Mouse (Mus musculus) inflammation-experienced regulatory T-cells, adult 6 months (primary cell): Measurements from ENCODE around the gene Supt6. TPM values are rescaled to one million over a fixed set of nuclear protein-coding genes. Genes with fewer than 3 reads are reported as not detected.
A peak's percentile ranks its signal among the peaks of the same experiment; 100 is the strongest.
"Not testable (repeated sequence)": the region's sequence is repeated elsewhere in the genome, so short reads cannot be mapped to it uniquely, and the experiment has no call there.

ENCODE experiments used
- ATAC-seq: one replicate; pipeline ENCODE4 v1.8.0; 2017
- polyA plus RNA-seq, 3 experiments: library from polyadenylated mRNA; unstranded; fragments of 100-300 nt; shearing (Covaris generic); gene quantifications; one replicate each; pipeline ENCODE4 v1.2.1; 2017

The Supt6 gene
- 10 to 100 TPM; 16.6 to 18.7 (median 16.9) TPM for polyA plus RNA-seq

DNA sequence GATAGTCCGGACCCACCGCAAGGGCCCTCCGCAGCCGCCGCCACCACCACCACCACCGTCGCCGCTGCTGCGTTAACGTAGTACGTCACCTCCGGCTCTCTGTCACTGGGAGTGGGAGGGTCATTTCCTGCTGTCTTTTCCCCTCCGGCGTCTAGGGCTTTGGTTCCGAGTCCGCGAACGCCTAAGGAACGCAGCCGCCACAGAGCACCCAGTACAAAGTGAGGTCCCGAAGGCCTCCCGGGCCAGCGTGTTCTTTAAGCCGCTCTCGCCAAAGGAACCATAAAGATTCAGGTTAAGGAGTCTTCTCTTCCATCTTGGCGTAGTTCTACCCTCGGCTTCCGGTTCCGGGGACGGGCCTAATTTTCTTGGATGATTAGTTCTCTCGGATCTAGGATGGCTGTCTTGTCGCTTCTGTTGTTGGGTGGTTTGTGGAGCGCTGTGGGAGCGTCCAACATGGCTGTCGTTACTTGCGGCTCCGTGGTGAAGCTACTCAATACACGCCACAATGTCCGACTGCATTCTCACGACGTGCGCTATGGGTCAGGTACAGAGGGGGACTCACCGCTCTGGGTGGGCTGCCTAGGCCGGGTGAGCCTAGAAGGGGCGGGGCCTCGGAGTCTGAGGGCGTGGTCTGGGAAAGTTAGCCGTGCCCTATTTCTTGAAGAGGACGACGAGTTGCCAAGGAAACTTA is at the start of gene Supt6, which contains the start of gene Sdf2:
Gene Supt6, minus strand, starts transcription at position 361 of the 691 bp plus-strand sequence.
Gene Sdf2, plus strand, starts transcription at position 120 of the 691 bp plus-strand sequence.
- peak; percentile 81 for ATAC-seq

DNA sequence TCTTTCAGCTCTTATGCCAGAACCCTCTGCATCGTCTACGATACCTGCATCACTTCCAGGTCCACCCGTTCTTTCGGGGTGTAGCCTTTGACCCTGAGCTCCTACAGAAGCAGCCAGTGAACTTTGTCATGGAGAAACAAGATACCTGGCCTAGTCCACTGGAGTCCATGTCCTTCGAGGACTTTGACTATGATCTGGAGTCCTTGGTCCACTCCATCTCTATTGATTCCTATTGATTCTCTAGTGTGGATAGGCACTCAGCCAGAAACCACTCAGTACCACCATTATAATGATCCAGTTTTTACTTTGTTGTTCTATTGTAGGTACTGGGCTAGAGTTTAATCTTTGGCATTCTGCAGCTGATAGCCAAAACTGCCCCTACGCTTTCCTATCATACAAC is 48.8 kb upstream of the Supt6 start:
- ATAC-seq, result no peak

DNA sequence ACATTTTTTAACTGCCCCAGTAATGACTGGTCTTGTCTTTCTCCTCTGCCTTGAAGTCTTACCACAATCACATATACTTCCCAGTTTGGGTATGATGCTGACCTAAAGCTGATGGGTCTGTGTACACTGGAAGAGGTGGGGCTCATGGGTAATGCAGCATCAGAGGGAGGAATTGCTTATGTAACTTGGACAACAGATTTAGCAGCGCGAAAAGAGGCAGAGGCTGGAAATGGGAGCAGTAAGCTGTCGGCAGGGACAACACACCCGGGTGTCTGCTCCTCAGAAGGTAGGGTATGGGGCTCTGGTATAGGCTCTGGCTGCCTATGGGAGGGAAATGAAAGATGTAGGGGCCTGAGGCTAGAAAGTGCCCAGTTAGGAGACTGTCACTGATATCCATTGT is 44.9 kb upstream of the Supt6 start, which contains the start of gene BC030499:
Gene BC030499, plus strand, starts transcription at position 188 of the 400 bp plus-strand sequence.
- no peak for ATAC-seq

DNA sequence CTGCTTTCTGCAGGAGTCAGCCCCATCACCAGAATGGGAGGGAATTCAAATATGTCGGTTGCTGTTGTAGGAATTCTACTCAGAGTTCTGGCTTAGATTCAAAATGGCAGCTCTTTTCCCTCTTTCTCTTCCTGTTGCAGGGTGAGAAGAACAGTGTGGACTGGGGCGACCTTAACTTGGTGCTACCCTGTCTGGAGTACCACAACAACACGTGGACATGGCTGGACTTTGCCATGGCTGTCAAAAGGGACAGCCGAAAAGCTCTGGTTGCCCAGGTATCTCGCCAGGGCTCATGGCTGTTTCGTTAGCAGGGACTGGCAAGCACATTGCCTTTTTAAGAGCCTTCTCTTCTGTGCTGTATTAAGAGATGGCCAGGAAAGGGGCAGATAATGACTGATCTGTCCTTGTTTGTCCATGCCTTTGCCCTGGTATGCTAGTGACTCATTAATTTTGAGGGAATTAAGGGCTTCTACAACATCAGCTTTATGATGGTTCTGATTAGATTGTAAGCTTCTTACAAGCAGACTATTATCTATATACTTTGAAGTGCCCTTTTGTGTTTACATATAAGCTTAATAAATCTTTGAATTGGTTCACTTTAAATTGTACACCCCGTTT is 43.5 kb upstream of the Supt6 start:
- no peak for ATAC-seq

DNA sequence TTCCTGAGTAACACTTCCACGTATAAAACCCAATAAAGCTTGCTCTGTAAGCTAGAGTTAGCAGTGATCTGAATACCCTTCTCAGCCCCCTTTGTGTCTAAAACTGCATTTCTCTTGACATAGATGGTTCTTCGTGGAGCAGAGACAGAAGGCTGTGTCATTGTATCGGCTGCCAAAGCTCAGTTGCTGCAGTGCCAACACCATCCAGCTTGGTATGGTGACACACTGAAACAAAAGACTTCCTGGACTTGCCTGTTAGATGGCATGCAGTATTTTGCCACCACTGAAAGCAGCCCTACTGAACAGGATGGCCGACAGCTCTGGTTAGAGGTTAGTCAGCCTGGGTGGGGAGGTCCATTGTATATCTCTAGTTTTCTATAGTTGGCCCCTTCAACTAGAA is 33.8 kb upstream of the Supt6 start:
- no peak for ATAC-seq

DNA sequence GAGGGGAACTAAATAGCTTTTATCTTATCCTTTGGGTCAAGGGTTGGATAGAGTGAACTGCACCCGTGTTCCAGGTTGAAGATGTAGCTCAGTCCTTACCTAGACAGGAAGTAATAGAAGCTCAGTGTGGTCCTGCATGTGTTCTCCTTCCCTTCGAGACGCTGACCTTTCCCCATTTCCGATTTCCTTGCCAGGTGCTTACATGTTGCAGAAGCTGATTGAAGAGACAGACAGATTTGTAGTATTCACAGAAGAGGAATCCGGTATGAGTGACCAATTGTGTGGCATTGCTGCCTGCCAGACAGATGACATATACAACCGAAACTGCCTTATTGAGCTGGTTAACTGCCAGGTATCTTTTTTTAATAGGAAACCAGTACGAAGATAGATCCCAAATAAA is 33.1 kb upstream of the Supt6 start:
- ATAC-seq, result no peak

DNA sequence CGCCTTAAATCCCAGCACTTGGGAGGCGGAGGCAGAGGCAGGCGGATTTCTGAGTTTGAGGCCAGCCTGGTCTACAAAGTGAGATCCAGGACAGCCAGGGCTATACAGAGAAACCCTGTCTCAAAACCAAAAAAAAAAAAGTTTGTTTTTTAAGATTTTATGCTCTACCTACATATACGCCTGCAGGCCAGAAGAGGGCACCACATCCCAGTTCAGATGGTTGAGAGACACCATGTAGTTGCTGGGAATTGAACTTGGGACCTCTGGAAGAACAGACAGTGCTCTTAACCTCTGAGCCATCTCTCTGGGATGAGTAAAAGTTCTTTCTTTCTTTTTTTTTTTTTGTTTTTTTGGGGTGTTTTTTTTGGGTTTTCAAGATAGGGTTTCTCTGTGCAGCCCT is 30.4 kb upstream of the Supt6 start:
- not testable (repeated sequence) for ATAC-seq

DNA sequence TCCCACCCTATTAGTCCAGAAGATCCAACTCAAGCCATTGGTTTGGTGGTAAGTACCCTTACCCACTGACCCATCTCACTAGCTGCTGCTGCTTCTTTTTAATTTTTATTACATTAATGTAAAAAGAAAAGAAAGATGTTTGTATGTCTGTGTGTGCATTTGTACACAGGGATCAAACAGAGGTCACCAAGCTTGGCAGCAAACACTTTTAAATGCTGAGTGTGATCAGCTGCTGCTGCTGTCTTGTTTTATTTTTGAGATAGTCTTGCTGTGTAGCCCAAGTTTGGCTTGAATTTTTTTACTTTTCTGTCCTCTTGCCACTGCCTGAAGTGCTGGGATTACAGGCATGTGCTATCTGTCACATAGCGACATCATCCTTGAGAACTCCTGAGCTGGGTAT is 29.8 kb upstream of the Supt6 start:
- ATAC-seq, result no peak

DNA sequence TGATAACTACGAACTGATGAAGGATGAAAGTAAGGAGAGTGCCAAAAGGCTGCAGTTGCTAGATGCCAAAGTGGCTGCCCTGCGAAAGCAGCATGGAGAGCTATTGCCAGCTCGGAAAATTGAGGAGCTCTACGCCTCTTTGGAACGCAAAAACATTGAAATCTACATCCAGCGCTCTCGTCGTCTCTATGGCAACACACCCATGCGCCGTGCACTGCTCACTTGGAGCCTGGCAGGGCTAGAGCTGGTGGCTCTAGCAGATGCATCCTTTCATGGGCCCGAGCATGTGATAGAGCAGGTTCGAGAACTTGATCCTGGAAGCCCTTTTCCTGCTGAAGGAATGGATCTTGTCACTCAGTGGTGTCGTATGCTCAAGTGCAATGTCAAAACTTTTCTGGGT is 26.2 kb upstream of the Supt6 start:
- ATAC-seq, result no peak

DNA sequence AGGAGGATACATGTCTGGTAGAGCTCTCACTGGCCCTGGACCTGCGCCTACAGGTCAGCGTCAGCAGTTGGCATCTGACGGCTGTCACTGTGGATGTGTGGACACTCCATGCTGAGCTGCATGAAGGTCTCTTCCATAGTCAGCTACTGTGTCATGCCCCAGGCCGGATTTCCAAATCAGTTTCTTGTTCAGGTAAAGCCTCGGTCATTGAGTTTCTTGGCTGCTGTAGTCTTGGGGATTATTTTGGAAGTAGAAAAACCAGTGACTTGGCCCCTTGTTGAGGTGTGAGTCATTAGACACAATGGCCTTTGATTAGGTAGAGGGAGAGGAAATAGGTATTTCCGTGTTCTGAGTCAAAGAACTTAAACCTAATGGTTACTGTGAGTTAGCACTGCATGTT is 19.8 kb upstream of the Supt6 start:
- ATAC-seq, result no peak

DNA sequence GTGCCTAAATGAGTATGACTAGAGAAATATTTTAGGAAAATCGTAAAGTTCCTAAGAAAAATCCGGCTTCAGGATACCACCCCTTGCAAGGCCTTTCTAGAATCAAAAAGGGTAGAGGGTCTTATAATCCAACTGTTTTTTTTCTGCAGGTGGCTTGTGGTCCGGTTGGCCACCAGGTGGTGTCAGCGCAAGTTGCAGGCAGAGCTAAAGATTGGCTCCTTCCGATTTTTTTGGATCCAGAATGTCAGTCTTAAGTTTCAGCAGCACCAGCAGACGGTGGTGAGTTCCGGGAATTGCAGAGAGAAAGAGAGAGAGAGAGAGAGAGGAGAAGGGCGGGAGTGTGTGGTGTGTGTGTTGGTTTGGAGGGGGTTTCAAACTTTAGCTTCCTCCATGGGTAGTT is 16.8 kb upstream of the Supt6 start:
- no peak for ATAC-seq

DNA sequence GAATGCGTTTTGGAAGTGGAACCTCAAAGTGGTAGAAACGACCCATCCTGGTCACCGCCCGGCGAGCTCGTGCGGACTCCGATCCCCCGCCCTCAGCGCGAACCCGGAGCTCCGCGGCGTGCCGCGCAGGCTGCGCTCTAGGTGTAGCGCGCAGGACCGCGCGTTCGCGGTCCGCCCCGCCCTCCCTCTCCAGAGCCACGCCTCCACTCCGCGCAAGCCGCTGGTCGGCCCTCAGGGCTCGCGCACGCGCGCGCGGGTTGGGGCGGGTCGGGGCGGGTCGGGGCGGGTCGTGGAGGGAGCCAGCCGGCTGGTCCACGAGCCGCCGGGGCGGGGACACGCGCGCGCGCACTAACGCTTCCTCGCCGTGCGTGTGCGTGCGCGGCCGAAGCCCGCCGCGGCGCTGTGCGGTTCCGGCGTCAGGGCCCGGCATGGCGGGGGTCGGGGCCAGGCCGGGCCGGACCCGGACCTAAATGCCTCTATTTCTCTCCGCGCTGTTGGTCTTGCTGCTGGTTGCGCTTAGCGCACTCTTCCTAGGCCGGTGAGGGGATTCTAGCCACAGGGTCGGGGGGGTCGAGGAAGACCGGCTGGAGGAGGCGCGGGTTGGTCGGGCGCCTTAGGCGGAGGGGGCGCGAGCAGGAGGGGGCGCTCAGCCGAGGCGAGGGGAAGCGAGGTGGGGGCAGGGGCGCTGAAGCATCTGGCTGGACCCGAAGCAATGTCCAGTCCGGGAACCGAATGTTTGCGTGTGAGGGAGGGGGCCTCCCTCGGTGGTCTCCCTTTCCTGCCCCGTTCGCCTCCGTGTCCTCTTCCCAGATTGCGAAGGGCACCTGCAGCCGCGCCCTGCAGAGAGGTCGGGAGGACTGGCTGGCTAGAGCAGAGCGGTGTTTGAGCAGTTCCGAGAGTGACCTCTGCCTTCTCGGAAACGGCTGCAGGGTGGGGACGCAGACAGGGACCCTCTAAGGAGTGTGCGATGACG is 15.9 kb upstream of the Supt6 start, which contains the start of gene 2610507B11Rik:
Gene 2610507B11Rik, plus strand, starts transcription at position 373 of the 973 bp plus-strand sequence.
- peak; percentile 91 for ATAC-seq

DNA sequence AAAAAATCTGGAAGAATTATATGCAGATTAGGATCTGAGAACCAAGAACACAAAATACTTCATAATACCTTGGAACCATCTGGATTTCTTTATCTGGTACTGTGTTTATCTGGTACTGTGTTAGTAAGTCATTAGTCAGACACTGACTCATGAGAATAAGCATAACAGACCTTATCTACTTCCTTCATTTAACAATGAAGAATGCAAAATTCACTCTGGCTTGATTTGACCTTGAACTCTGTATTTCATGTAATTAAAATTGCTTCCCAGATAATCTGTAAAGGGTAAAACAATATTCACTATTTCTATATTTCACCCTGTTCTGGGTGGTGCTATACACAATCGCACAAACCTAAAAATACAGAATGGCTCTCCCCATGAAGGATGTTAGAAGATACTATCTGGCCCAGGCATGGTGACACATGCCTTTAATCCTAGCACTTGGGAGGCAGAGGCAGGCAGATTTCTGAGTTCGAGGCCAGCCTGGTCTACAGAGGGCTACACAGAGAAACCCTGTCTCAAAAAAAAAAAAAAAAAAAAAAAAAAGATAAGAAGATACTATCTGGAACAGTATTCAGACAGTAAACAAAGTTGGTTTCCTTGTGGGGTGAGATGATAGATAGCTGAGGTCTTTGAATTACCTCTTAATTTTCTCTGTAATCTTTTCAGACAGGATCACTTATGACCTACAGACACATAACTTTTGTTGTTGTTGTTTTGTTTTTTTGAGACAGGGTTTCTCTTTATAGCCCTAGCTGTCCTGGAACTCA is 14.9 kb upstream of the Supt6 start:
- ATAC-seq, result no peak

DNA sequence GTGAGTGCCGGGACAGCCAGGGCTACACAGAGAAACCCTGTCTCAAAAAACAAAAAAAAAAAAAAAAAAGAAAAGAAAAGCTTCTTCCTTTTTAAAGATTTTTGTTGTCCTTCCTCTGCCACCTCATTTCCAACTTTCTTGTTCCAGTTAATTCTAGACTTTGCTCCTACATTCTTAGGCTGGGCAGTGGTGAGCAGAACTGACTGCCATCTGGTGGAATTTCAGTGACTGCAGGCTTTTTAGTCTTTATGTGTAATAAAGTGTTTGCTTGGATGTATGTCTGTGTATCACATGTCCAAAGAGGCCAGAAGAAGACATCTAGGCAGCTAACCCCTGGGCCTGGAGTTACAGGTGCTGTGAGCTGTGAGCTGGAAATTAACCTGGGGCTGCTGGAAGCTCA is 10.8 kb upstream of the Supt6 start:
- ATAC-seq, result no peak

DNA sequence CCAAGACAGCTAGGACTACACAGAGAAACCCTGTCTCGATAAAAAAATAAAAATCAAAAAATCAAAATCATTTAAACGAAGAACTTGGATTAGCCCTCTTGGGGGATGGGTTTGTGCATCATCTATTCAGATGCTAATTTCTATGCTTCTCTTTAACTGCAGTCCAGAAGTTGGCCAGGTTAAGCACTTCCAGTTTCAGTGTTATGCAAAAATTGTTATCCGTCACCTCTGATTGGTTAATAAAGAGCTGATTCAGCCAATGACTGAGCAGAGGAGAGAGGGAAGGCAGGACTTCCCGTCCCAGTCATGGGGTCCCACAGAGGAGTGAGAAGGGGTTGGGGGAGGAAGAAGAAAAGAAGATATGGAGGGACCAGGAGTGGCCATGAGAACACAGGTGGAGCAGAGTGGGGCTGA is 1.9 kb upstream of the Supt6 start:
- ATAC-seq, result no peak

DNA sequence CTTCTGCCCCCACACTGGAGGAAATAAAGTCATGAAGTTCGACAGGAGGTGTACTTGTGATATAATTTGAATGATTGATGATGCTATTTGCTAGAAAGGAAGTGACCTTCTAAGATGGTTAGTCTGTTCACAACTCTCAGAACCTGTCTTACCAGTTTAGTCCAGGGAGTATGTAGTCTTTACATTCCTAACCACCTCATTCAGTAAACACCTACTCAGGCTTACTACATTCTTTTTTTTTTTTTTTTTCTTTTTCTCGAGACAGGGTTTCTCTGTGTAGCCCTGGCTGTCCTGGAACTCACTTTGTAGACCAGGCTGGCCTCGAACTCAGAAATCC is 1.2 kb upstream of the Supt6 start:
- ATAC-seq, result peak; percentile 3

DNA sequence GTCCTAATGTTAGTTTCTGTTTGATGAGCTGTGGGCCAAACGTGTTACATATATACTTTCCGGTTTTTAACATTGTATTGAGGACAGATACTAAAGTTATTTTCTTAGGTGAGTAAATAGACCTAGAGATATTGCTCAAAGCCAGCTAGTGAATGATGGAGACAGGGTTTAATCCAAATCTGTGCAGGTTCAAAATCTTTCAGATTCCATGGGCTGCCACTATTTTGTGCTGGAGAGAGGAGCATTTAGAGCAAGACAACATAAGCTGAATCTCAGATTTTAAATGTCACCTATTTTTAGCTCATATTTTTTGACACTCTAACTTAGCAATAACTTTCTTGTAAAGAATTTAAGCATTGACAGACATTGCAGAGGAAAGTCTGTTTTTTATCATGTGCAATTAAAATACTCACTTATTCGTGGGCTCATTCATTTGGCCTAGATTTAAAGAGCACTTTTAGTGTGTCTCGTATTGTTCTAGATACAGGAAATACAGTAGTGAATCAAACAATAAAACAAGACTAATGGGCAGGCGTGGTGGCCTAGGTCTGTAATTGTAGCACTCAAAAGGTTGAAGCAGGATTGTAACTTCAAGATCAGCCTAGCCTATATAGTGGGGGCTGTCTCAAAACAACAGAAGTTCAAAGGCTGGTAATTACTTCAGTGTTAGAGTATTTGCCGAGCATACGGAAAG is 678 bp upstream of the Supt6 start:
- ATAC-seq, result no peak

DNA sequence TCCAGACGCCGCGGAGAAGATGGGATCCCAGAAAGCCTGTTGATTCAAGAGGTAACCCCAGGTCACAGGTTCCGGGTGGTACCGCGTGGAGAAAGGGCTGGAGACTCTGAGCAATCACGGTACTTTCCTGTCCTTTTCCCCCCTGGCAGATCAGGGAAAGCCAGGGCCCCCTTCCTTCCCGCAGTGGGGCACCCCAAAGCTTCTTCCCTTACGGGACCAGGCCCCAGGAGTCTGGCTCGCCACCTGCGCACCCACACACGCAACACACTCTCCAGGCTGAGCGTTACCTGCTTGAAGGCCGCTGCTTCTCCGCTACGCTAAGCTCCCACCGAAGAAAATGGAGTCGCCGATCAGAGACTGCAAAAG is 543 bp downstream of the Supt6 start:
- peak; percentile 12 for ATAC-seq

DNA sequence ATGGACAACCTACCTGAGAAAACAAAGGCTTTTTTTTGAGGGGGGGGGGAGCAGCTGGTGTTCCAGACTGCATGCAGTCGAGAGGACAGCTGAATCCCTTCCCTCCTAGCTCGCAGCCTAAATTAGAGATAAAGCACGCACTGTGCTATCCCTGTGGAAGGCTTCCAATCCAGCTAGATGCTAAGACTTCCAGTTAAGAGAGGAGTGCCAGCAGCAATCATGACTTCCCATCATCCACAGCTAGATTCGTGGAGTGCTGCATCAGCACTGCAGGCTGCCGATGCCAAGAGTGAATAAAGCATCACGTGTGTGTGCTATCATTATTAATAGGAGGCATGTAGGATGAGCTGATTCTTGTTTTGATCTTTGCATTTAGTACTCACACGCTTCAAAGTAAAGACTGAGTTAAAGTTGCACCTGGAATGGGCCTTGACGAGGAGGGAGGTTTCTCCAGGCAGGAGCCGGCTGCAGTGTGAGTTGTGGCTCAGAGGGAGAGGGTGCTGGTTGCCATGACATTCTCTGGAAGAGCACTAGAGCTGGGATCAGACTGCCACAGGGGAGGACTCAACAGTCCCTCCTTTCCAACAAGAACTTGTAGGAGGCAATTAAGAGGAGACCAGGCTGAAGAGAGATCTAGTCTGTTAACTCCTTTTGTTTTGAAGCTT is 5.5 kb downstream of the Supt6 start:
- no peak for ATAC-seq

DNA sequence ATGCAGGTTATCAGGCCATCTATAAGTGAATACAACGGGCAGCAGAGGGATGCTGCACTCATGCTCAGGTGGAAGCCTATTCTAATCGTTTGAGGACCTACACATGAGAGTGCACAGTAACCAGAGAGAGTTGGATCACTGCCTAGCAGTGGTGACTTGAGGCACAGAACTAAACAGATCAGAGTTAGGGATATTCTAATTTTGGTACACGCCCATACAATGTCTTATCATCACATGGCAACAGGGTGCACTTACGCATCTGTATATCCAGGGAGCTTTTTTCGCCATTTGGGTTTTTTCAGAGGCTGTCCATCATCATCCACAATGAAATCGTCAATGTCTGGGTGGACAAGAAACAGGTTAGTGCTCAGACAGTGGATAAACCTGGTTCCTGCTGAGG is 14.3 kb downstream of the Supt6 start:
- ATAC-seq, result no peak

DNA sequence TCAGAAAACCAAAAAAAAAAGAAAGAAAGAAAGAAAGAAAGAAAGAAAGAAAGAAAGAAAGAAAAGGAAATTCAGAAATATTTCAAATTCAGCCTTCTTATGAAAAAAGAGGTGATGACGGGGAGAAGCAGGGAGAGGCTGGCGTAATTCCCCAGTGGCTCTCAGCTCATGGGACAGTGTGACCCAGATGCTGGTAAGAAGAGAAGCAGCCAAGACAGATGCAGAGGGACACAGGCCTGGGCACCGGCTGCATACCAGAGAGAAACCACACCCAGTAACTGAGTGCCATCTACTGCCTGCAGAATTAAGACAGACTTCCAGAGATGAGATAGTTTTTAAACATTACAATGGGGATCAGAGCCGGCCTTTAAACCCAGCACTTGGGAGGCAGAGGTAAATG is 22.2 kb downstream of the Supt6 start:
- no peak for ATAC-seq
